Mouse (Mus musculus): Measurements from ENCODE around the gene Plscr3. TPM values are rescaled to one million over a fixed set of nuclear protein-coding genes. Genes with fewer than 3 reads are reported as not detected.
A peak's percentile ranks its signal among the peaks of the same experiment; 100 is the strongest.

The Plscr3 gene
- total and polyA plus RNA-seq, 3 experiments, result 4.6 to 26.0 TPM; not detected in 1

- TF ChIP-seq CTCF (IDR thresholded peaks at IDR 0.05 in 2 of 3, conservative IDR thresholded peaks at IDR 0.05 in 1 of 3; ENCODE audit: control insufficient read depth in 1 of 3, insufficient read depth in 1 of 3, low read depth in 2 of 3, low read length in 3 of 3, poor library complexity in 1 of 3, severe bottlenecking in 1 of 3) (peak in 1 of 3 experiments; percentile 8; a peak in 1 of 6 replicates), USF1 (IDR thresholded peaks at IDR 0.05; ENCODE audit: low read depth, low read length) (no peak), JUND (IDR thresholded peaks at IDR 0.05; ENCODE audit: low read depth, low read length) (no peak), BHLHE40 (IDR thresholded peaks at IDR 0.05; ENCODE audit: borderline replicate concordance, low read depth, low read length) (no peak), ZKSCAN1 (IDR thresholded peaks at IDR 0.05; ENCODE audit: low read depth, low read length) (no peak), MYC (IDR thresholded peaks at IDR 0.05; ENCODE audit: low read depth, low read length) (peak; percentile 57), CHD1 (IDR thresholded peaks at IDR 0.05; ENCODE audit: low read depth, low read length) (peak; percentile 26; the same call in 1 of the 2 replicates), CHD2 (IDR thresholded peaks at IDR 0.05; ENCODE audit: low read length) (no peak), ZC3H11A (IDR thresholded peaks at IDR 0.05; ENCODE audit: low read depth, low read length) (no peak), POLR2AphosphoS2 (IDR thresholded peaks at IDR 0.05; ENCODE audit: low read length) (no peak), MEF2A (IDR thresholded peaks at IDR 0.05; ENCODE audit: extremely low read depth, insufficient replicate concordance, low read depth, low read length, poor library complexity, severe bottlenecking) (no peak), EP300 (IDR thresholded peaks at IDR 0.05; ENCODE audit: low read depth in 1 of 2, low read length in 2 of 2) (no peak), KAT2A (conservative IDR thresholded peaks at IDR 0.05; ENCODE audit: low read depth, low read length) (no peak), GATA1 (IDR thresholded peaks at IDR 0.05; ENCODE audit: low read depth, low read length) (no peak), MXI1 (IDR thresholded peaks at IDR 0.05; ENCODE audit: low read depth, low read length) (peak; percentile 89; the same call in 1 of the 2 replicates), NELFE (IDR thresholded peaks at IDR 0.05; ENCODE audit: low read depth, low read length) (peak; percentile 74), USF2 (IDR thresholded peaks at IDR 0.05; ENCODE audit: borderline replicate concordance in 1 of 2, insufficient read depth in 1 of 2, low read depth in 1 of 2, low read length in 2 of 2) (no peak), GABPA (IDR thresholded peaks at IDR 0.05; ENCODE audit: low read depth, low read length) (no peak), SMC3 (IDR thresholded peaks at IDR 0.05; ENCODE audit: low read depth, low read length) (no peak), POLR2AphosphoS5 (IDR thresholded peaks at IDR 0.05; ENCODE audit: borderline replicate concordance, low read depth, low read length) (no peak)
Measured at GRCm38 (mm10) chr11:69834001-69834549, 12.1 kb upstream of the Plscr3 start (continued).

- peaks cover 1% of the 10 kb centered on the region; the same call in 1 of the 2 replicates for H3K79me2 ChIP-seq (ENCODE audit: control insufficient read depth, insufficient read depth, low read length, poor library complexity)
- H3K27ac ChIP-seq (ENCODE audit: control insufficient read depth, low read depth, low read length), result no peak overlapping the region
- no peaks in the 10 kb centered on the region for H3K9me3 ChIP-seq (replicated peaks; ENCODE audit: insufficient read depth, low read length)
- no peaks in the 10 kb centered on the region; a peak in 1 of 4 replicates for H3K27me3 ChIP-seq (ENCODE audit: control insufficient read depth in 1 of 2, insufficient read depth in 2 of 2, low read length in 2 of 2)
- DNase-seq (ENCODE audit: low read depth, low spot score), result peak; percentile 34
- H3K4me1 ChIP-seq (ENCODE audit: control insufficient read depth in 1 of 2, insufficient read depth in 2 of 2, low read length in 2 of 2), result peaks cover 10 to 28% of the 10 kb centered on the region in 2 experiments
- TF ChIP-seq ETS1 (IDR thresholded peaks at IDR 0.05; ENCODE audit: low read depth, low read length), result no peak
- TF ChIP-seq GABPA (IDR thresholded peaks at IDR 0.05; ENCODE audit: low read depth, low read length), result no peak
- no peak for TF ChIP-seq JUND (IDR thresholded peaks at IDR 0.05; ENCODE audit: low read depth, low read length)
- no peak for TF ChIP-seq MXI1 (IDR thresholded peaks at IDR 0.05; ENCODE audit: low read depth, low read length)
- TF ChIP-seq RCOR1 (IDR thresholded peaks at IDR 0.05; ENCODE audit: low read depth, low read length), result no peak
- no peak for TF ChIP-seq MAZ (IDR thresholded peaks at IDR 0.05; ENCODE audit: low read depth, low read length)
- TF ChIP-seq SMC3 (IDR thresholded peaks at IDR 0.05; ENCODE audit: low read depth, low read length), result no peak
- no peak for TF ChIP-seq CHD2 (IDR thresholded peaks at IDR 0.05; ENCODE audit: low read length)
- no peak for TF ChIP-seq TAL1 (IDR thresholded peaks at IDR 0.05; ENCODE audit: low read length)
- TF ChIP-seq TCF12 (IDR thresholded peaks at IDR 0.05; ENCODE audit: low read depth, low read length), result no peak
- TF ChIP-seq MYC (IDR thresholded peaks at IDR 0.05; ENCODE audit: low read depth, low read length), result no peak
- TF ChIP-seq USF2 (IDR thresholded peaks at IDR 0.05; ENCODE audit: borderline replicate concordance in 1 of 2, insufficient read depth in 1 of 2, low read depth in 1 of 2, low read length in 2 of 2), result no peak
- no peak for TF ChIP-seq ZNF384 (IDR thresholded peaks at IDR 0.05; ENCODE audit: low read depth, low read length)
- TF ChIP-seq EP300 (IDR thresholded peaks at IDR 0.05; ENCODE audit: low read depth in 1 of 2, low read length in 2 of 2), result no peak
- TF ChIP-seq ZKSCAN1 (IDR thresholded peaks at IDR 0.05; ENCODE audit: low read depth, low read length), result no peak
- no peak for TF ChIP-seq UBTF (IDR thresholded peaks at IDR 0.05; ENCODE audit: borderline replicate concordance, insufficient read depth, low read depth, low read length)
- TF ChIP-seq NRF1 (IDR thresholded peaks at IDR 0.05; ENCODE audit: insufficient read depth, low read depth, low read length, poor library complexity, severe bottlenecking), result no peak
- TF ChIP-seq USF1 (IDR thresholded peaks at IDR 0.05; ENCODE audit: low read depth, low read length), result no peak
- no peak for TF ChIP-seq ZMIZ1 (IDR thresholded peaks at IDR 0.05; ENCODE audit: low read depth, low read length)
- no peak for TF ChIP-seq POLR2A (IDR thresholded peaks at IDR 0.05; ENCODE audit: control insufficient read depth in 1 of 2, insufficient read depth in 1 of 2, low read depth in 1 of 2, low read length in 2 of 2, poor library complexity in 1 of 2)
- H3K36me3 ChIP-seq (ENCODE audit: control insufficient read depth in 1 of 2, insufficient read depth in 2 of 2, low read length in 2 of 2), result peaks cover 0 to 14% of the 10 kb centered on the region in 2 experiments; a peak in 2 of 4 replicates
- H3K4me3 ChIP-seq (ENCODE audit: control insufficient read depth in 1 of 2, insufficient read depth in 1 of 2, low read depth in 2 of 2, low read length in 2 of 2), result peak overlapping the region in 1 of 2 experiments; percentile 55; a peak in 1 of 4 replicates
- peak overlapping the region; percentile 66 for H3K9ac ChIP-seq (ENCODE audit: control insufficient read depth, low read depth, low read length, poor library complexity, severe bottlenecking)
Measured at GRCm38 (mm10) chr11:69835326-69835965, 10.7 kb upstream of the Plscr3 start.

Data from MEL (cell line).